Mouse (Mus musculus) splenic B cell, adult 2 months (primary cell): ENCODE data around the gene Dydc1.
"Not testable (repeated sequence)": the region's sequence is repeated elsewhere in the genome, so short reads cannot be mapped to it uniquely, and the experiment has no call there.

Source experiments
- DNase-seq: peaks from one replicate; pipeline ENCODE4 v3.0.0-alpha.2; 2011; ENCODE audit warnings: low read depth, low spot score
- H3K27me3 ChIP-seq: 2 replicates; pipeline ENCODE4 v1.6.1; 2012; ENCODE audit warnings: mild to moderate bottlenecking, low read length, moderate library complexity, mixed read lengths; ENCODE audit not compliant: control insufficient read depth, poor library complexity, insufficient read depth, severe bottlenecking
- H3K36me3 ChIP-seq: 2 replicates; pipeline ENCODE4 v1.6.1; 2012; ENCODE audit warnings: mild to moderate bottlenecking, low read length, moderate library complexity, mixed read lengths; ENCODE audit not compliant: control insufficient read depth, poor library complexity, insufficient read depth, severe bottlenecking

Dydc1 gene

DNA sequence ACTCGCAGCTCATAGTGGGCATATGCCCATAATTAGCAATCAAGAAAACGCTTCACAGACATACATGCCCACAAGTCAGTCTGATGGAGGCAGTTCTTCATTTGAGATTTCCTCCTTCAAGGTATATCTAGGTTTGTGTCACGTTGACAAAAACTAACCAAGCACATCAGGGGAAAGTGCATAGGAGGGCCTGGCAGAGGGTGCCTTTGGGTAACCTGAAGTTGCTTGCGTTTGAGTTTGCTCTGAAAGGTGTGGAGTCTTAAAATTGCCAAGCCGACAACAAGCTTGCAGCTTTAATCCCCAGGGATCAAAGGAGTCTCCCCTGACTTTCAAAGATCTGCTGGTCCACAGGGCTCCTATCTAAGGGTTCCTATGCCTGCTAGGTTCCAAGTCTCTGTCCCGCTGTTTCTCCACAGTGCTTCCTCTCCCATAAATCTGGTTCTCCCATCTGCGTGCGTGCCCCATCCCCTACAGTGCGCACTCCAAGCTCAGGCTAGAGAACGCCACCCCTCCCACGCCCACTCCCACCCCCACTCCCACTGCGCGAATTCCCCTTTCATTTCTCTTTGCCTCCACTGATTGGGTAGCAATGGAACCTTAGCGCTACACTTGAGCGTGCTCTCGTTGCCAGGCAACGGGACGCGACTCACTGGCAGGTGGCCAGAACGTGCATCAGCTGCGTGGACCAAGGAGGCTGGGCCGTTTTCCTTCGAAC, at the start of gene Dydc1:
Dydc1 (plus strand) TSS at position 683 of the 715 bp plus-strand sequence.
- no peaks in the 10 kb centered on the region for H3K36me3 ChIP-seq
- no peaks in the 10 kb centered on the region for H3K27me3 ChIP-seq
- DNase-seq, result peak; percentile 23

DNA sequence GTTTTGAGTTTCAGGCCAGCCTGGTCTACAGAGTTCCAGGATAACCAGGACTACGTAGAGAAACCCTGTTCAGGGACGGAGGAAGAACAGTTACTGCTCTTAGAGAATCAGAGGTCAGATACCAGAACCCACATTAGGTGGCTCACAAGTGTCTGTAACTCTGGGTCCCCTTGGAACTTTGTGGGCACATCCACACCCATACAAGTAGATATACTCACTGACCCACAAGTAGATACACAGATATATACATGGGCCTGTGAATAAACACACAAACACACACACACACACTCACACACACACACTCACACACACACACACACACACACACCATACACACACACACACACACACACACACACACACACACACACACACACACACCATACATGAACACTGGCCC, 47.6 kb upstream of the Dydc1 start:
- Histone ChIP-seq H3K27me3 (no peaks in the 10 kb centered on the region), H3K36me3 (no peaks in the 10 kb centered on the region)
- no peak for DNase-seq

DNA sequence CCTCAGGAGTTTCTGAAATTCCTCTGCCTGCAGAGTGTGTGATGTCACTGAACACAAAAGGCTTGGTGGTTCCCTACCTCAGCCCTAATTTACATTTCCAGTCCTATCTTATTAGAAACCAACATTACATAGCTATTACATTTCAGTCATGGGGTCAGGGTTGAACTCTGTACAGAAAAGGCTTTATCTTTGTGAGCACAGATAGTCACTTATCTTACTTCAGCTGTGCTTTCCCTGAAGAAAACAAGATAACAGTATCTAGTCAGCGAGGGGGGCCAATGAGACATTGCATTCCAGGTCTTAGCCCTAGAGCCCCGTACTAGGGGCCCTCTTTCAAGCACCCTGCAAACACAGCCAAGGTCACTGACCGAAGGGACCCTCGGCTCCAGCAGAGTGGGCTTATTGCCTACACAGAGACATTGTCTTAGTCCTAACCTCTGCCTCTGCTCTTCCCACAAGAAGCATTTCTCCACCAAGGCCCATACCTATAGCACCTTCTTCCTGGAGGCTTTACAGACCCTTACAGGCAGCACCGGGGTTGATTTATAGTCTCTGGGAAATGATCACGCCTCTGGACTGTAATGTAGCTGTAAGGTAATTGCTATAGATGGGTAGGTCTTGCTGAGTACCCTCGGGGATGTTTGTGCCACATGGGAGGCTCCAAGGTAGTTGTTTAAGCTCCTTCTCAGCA, 47.0 kb upstream of the Dydc1 start:
- no peak for DNase-seq
- no peaks in the 10 kb centered on the region for H3K36me3 ChIP-seq
- no peaks in the 10 kb centered on the region for H3K27me3 ChIP-seq

- no peaks in the 10 kb centered on the region for H3K36me3 ChIP-seq
- DNase-seq, result no peak
- no peaks in the 10 kb centered on the region for H3K27me3 ChIP-seq
These were observed 43.4 kb upstream of the Dydc1 start for GRCm38 (mm10) chr14:41029303-41029702.

GRCm38 (mm10) chr14:41030989-41031513, 41.7 kb upstream of the Dydc1 start:
- Histone ChIP-seq H3K27me3 (no peaks in the 10 kb centered on the region; the same call in 1 of the 2 replicates), H3K36me3 (no peaks in the 10 kb centered on the region)
- DNase-seq, result peak; percentile 20

- Histone ChIP-seq H3K36me3 (no peaks in the 10 kb centered on the region), H3K27me3 (no peaks in the 10 kb centered on the region; the same call in 1 of the 2 replicates)
- peak; percentile 91 for DNase-seq
These were observed 39.3 kb upstream of the Dydc1 start for GRCm38 (mm10) chr14:41033135-41034110.

GRCm38 (mm10) chr14:41035146-41035798, 37.4 kb upstream of the Dydc1 start:
- Histone ChIP-seq H3K36me3 (no peaks in the 10 kb centered on the region), H3K27me3 (no peaks in the 10 kb centered on the region; the same call in 1 of the 2 replicates)
- DNase-seq, result peak; percentile 81

DNA sequence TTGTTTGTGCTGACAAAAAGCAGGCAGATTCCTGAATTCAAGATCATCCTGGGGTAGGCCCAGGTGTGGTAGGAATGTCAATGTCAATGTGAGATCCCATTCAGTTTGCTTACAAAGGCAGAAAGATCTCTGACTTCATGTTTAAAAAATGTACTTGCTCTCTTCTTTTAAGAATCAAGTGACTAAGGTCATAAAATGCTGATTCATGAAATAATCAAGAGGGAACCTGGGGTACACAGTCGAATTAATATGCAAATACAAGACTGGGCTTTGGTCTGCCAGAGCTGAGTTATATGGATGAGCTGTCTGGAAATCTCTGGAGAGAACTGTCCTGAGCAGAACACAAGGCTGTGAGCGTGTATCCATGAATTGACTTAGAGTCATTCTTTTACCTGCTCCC, 25.3 kb upstream of the Dydc1 start:
- no peak for DNase-seq
- Histone ChIP-seq H3K36me3 (no peaks in the 10 kb centered on the region), H3K27me3 (no peaks in the 10 kb centered on the region)

- H3K27me3 ChIP-seq, result no peaks in the 10 kb centered on the region
- H3K36me3 ChIP-seq, result no peaks in the 10 kb centered on the region
- DNase-seq, result no peak
These were observed 22.2 kb upstream of the Dydc1 start for GRCm38 (mm10) chr14:41050471-41050870.

DNA sequence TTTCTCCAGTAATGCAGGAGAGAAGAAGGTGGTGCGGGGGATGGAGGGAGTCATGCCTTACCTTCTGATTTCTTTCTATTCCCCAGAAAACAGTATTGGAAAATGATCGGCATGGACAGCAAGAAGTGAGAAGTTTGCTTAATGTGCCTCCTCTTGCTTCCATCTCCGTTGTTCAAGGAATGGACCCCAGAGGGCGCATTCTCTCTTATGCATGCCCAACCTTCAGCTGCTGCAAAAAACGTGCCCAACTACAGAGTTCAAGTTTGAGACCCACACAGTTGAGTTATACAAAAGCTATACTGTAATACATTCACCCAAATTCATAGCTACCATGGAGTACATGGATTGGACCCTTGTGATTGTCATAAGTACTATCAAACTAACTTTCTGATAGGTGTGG, 20.2 kb upstream of the Dydc1 start:
- Histone ChIP-seq H3K27me3 (no peaks in the 10 kb centered on the region), H3K36me3 (no peaks in the 10 kb centered on the region)
- DNase-seq, result no peak

GRCm38 (mm10) chr14:41053190-41053589, 19.5 kb upstream of the Dydc1 start:
- not testable (repeated sequence) for H3K36me3 ChIP-seq, DNase-seq, H3K27me3 ChIP-seq

DNA sequence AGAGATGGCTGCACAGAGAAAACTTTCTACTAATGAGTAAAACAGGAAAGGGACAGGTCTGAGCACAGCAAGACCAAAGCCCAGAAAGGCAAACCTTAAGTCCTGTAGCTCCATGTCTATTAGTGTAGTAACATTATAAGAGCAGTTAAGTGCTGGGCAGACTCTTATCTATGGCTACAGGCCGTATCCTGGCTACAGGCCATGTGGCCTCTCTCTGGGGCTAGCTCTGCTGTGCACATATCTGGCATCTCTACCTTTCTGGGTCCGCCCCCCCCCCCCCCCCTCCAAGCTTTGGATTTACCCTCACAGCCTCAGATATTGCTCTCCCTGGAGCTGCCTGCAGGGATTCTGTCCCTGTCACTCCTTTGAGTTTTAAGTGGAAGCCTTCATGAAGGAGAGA, 7.5 kb upstream of the Dydc1 start:
- DNase-seq, result no peak
- Histone ChIP-seq H3K27me3 (no peaks in the 10 kb centered on the region), H3K36me3 (no peaks in the 10 kb centered on the region)

DNA sequence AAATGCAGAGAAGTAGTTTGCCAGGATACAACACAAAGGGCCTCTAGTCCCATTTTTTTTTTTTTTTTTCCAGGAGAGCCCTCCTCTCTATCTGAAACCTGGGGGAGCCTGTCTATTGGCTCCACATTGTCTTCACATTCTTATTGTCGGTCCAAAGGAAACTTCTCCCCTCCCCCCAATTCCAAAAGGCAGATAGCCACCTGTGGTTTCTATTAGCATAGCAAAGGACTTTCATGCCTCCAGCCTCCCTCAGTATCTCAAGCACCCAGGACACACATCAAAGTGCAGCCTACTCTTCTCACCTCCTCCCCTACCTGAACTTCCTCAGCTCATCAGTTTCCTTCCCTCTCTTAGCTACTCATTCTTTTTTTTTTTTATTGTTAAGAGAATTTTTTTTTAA, 6.3 kb upstream of the Dydc1 start:
- no peak for DNase-seq
- Histone ChIP-seq H3K27me3 (no peaks in the 10 kb centered on the region), H3K36me3 (no peaks in the 10 kb centered on the region)

DNA sequence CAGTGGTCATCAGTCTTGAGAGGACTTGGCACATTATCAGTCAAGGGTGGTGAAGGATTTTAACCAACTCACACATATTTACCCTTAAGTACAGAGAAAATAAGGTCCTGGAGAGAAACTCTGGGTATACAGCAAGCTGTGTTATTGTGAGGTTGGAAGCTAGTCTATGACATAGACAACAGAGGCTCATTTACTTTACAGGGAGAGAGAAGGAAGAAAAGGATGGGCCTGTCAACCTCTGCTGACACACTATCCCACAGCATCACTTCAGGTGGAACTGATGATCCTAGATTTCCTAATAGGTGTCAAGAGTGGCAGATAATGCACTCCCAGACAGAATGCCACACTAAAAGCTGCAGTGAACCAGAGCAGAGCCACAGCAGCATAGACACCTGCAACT, 3.6 kb upstream of the Dydc1 start, which contains the start of gene Dydc2:
Dydc2 (minus strand) TSS at position 101 of the 400 bp plus-strand sequence.
- no peaks in the 10 kb centered on the region for H3K27me3 ChIP-seq
- no peaks in the 10 kb centered on the region for H3K36me3 ChIP-seq
- DNase-seq, result no peak
